Mouse (Mus musculus): ENCODE results near the gene Cadm2. TPM values are rescaled to one million over a fixed set of nuclear protein-coding genes. Genes with fewer than 3 reads are reported as not detected.

Cadm2 gene
- polyA plus RNA-seq, 1 experiment from 2014 or later = 0.25 TPM

DNA sequence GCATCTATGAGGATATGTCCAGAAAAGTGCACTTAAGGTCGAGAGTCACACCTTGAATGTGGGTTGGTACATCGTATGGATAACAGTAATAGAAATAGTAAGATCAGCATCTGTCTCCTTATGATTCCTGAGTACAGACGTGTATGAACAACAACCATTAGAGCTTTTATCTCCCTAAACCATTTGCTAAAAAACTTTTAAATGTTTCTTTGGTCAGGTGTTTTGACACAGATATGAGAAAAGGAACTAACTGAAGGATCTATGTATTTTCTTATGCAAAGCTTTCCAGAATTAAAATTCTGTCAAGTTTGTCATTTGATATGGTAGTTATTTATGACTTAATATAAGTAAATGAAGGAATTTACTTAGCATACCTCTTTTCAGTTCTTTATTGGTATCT is 617.5 kb downstream of the Cadm2 start:
- no peak for ATAC-seq (ENCODE audit: extremely low read depth, insufficient number of reproducible peaks, low FRiP score, low TSS enrichment)
- Histone ChIP-seq H3K9me3 (no peaks in the 10 kb centered on the region), H3K27ac (replicated peaks) (no peak overlapping the region), H3K4me1 (no peaks in the 10 kb centered on the region), H3K36me3 (no peaks in the 10 kb centered on the region), H3K9ac (no peak overlapping the region), H3K27me3 (replicated peaks) (no peaks in the 10 kb centered on the region), H3K4me2 (no peak overlapping the region), H3K4me3 (no peak overlapping the region)
- 75% methylated on average over 3 of the region's 3 CpGs for WGBS

DNA sequence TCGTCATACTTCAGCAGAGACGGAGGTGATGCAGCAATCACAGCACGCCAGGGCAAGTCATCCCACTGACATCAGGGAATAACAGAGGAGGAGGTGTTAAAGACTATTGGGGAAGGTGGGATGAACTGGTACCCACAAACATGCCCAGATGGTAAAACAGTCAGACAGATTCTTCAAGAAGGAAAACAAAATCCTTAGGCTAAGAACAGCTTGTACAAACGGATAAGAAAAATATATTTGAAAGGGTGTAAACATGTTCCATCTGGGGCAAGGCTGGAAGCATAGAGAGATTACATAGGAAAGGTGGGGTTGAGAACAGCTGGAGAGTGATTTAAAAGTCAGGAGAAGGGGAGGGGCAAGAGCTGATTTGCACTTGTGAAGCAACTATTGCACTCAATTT is 619.0 kb downstream of the Cadm2 start:
- H3K4me1 ChIP-seq = no peaks in the 10 kb centered on the region
- no peaks in the 10 kb centered on the region for H3K9me3 ChIP-seq
- H3K4me3 ChIP-seq = no peak overlapping the region
- no peak overlapping the region for H3K9ac ChIP-seq
- no peak for ATAC-seq (ENCODE audit: extremely low read depth, insufficient number of reproducible peaks, low FRiP score, low TSS enrichment)
- H3K27me3 ChIP-seq (replicated peaks) = no peaks in the 10 kb centered on the region
- 51% methylated on average over 4 of the region's 4 CpGs for WGBS
- no peaks in the 10 kb centered on the region for H3K36me3 ChIP-seq
- no peak overlapping the region for H3K27ac ChIP-seq (replicated peaks)
- no peak overlapping the region for H3K4me2 ChIP-seq

DNA sequence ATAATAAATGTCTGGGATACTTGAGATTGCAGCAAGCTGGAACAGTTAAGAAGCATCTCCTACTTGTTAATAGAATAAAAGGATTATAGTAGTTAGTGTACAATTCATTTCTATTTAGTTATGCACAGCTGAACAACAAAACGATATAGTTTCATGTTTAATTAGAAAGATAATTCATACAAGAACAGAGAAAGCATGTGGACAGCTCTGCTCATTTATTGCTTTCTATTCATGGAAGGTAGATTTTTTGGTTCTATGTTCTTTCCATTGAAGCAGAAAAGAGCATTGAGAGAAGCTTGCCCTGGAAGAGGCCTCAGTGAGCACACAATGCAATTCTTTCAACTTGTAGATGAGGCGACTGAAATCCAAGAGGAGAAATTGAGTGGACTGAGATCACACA is 623.2 kb downstream of the Cadm2 start:
- Histone ChIP-seq H3K4me1 (no peaks in the 10 kb centered on the region), H3K4me3 (no peak overlapping the region), H3K9ac (no peak overlapping the region), H3K27ac (replicated peaks) (no peak overlapping the region), H3K27me3 (replicated peaks) (no peaks in the 10 kb centered on the region), H3K4me2 (no peak overlapping the region), H3K9me3 (no peaks in the 10 kb centered on the region), H3K36me3 (no peaks in the 10 kb centered on the region)
- 75% methylated on average over 2 of the region's 2 CpGs for WGBS
- ATAC-seq (ENCODE audit: extremely low read depth, insufficient number of reproducible peaks, low FRiP score, low TSS enrichment) = no peak

DNA sequence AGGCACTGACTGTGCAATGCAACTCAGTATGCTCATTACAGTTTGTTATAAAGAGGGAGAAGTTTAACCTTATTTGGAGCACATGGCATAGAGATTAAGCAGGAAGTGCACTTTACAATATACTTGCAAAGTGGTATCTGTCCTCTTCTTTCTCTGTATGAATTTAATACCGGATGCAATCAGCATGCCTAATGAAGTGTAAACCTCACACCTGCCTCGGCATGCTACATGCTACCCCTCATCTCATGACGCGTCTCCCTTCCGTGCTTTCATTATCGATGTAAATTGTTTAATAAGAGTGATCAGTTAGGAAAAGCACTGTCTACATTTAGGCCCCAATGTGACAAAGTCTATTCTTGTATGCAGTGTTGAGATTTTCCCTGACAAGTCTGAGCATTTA is 633.0 kb downstream of the Cadm2 start:
- no peak for ATAC-seq (ENCODE audit: extremely low read depth, insufficient number of reproducible peaks, low FRiP score, low TSS enrichment)
- 85% methylated on average over 6 of the region's 6 CpGs for WGBS
- H3K27me3 ChIP-seq (replicated peaks) = no peaks in the 10 kb centered on the region
- no peak overlapping the region for H3K9ac ChIP-seq
- H3K4me3 ChIP-seq = no peak overlapping the region
- no peaks in the 10 kb centered on the region for H3K4me1 ChIP-seq
- H3K27ac ChIP-seq (replicated peaks) = no peak overlapping the region
- no peaks in the 10 kb centered on the region for H3K9me3 ChIP-seq
- no peak overlapping the region for H3K4me2 ChIP-seq
- no peaks in the 10 kb centered on the region for H3K36me3 ChIP-seq

DNA sequence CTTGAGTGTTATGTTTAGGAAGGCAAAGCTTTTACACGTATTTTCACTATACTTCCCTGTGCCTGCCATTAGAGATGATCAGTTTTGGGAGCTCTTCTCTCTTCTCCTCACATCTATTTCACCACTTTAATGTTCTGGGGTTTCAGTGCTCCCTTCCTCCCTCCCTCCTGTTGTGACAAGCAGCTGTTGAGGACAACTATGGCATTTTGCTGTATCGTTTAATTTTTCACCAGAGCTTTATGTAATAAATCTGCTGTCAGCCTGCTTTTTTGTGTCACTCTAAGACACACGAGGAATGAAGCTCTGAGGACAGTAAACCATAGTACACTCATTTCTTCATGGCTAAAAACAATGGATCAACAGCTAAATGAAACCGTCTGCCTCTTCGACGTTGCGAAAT is 633.8 kb downstream of the Cadm2 start:
- H3K27me3 ChIP-seq (replicated peaks) = no peaks in the 10 kb centered on the region
- ATAC-seq (ENCODE audit: extremely low read depth, insufficient number of reproducible peaks, low FRiP score, low TSS enrichment) = no peak
- H3K36me3 ChIP-seq = no peaks in the 10 kb centered on the region
- no peak overlapping the region for H3K27ac ChIP-seq (replicated peaks)
- no peaks in the 10 kb centered on the region for H3K9me3 ChIP-seq
- no peaks in the 10 kb centered on the region for H3K4me1 ChIP-seq
- H3K4me3 ChIP-seq = no peak overlapping the region
- no peak overlapping the region for H3K9ac ChIP-seq
- H3K4me2 ChIP-seq = no peak overlapping the region
- WGBS = 67% methylated on average over 7 of the region's 7 CpGs

DNA sequence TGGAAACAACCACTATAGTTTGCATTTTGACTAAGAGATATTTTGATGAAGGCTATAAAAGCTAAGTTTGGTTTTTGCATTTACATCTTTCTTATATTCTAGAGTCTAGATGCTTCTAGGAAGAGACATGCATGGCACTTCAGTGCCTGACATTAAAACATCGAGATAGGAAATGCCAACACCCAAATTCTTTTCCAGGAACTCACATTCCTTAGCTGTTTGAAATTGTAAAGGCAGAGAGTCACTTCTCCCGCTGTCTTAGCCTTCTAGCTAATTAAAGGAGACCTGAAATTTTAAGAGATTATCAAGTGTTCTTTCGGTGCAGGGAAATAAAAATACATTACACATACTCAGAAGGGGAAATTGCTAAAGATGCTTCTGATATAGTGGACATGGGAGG is 649.8 kb downstream of the Cadm2 start:
- peaks cover 6% of the 10 kb centered on the region for H3K4me1 ChIP-seq
- no peaks in the 10 kb centered on the region for H3K9me3 ChIP-seq
- no peak overlapping the region for H3K4me2 ChIP-seq
- no peak overlapping the region for H3K9ac ChIP-seq
- no peaks in the 10 kb centered on the region for H3K36me3 ChIP-seq
- no peaks in the 10 kb centered on the region for H3K27me3 ChIP-seq (replicated peaks)
- ATAC-seq (ENCODE audit: extremely low read depth, insufficient number of reproducible peaks, low FRiP score, low TSS enrichment) = no peak
- no peak overlapping the region for H3K27ac ChIP-seq (replicated peaks)
- H3K4me3 ChIP-seq = no peak overlapping the region
- WGBS = 8% methylated on average over 3 of the region's 3 CpGs

DNA sequence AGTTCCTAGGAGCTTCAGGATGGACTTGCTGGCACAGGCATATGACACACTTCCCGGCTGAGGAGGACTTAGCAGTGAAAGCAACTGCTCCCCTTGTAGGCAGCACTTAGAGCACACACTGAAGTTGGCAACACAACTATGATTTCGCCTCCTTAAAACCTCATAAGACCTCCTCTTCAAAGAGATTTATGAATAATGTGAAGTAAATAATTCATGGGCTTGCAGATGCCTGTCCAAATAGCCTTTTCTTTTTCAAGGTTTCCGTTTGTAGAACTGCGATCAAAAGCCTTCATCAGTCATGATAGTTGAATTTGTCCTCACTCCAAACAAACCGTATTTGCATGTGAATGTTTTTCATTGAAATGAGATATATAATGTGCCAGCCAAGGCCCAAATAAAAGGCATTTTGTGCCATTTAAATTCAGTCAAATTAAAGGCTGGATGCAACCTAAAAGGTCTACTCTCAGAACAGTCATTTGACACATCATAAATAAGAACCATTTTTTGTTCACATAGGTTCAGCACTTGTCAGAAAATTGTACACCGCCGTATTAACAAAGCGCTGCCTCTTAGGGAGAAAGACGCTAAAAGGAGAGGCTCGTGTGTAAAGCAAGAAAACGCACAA is 651.1 kb downstream of the Cadm2 start:
- Histone ChIP-seq H3K9me3 (no peaks in the 10 kb centered on the region), H3K4me2 (no peak overlapping the region), H3K4me1 (peaks cover 6% of the 10 kb centered on the region), H3K36me3 (no peaks in the 10 kb centered on the region), H3K27ac (replicated peaks) (no peak overlapping the region), H3K27me3 (replicated peaks) (no peaks in the 10 kb centered on the region), H3K4me3 (no peak overlapping the region), H3K9ac (no peak overlapping the region)
- no peak for ATAC-seq (ENCODE audit: extremely low read depth, insufficient number of reproducible peaks, low FRiP score, low TSS enrichment)
- WGBS = 83% methylated on average over 11 of the region's 11 CpGs

DNA sequence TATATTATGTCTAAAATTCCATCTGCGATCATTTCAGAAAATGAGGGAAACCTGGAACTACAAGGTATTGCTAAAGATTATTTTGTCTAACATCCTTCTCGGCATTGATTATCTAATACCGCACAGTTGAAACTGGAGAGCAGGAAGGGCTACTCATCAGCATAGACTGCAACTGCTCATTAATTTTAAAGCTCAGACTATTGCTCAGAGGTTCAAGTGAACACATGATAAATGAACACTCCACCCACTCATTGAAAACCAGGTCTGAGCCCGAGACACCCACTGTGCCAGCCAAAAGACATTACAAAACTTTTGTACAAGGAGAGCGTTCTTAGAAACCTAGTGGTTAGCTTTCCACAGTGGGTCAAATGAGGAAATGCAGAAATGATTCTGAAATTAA is 652.4 kb downstream of the Cadm2 start:
- Histone ChIP-seq H3K4me3 (no peak overlapping the region), H3K36me3 (no peaks in the 10 kb centered on the region), H3K9ac (no peak overlapping the region), H3K27me3 (replicated peaks) (no peaks in the 10 kb centered on the region), H3K9me3 (no peaks in the 10 kb centered on the region), H3K4me2 (no peak overlapping the region), H3K4me1 (peaks cover 6% of the 10 kb centered on the region), H3K27ac (replicated peaks) (no peak overlapping the region)
- WGBS = 80% methylated on average over 5 of the region's 5 CpGs
- no peak for ATAC-seq (ENCODE audit: extremely low read depth, insufficient number of reproducible peaks, low FRiP score, low TSS enrichment)

DNA sequence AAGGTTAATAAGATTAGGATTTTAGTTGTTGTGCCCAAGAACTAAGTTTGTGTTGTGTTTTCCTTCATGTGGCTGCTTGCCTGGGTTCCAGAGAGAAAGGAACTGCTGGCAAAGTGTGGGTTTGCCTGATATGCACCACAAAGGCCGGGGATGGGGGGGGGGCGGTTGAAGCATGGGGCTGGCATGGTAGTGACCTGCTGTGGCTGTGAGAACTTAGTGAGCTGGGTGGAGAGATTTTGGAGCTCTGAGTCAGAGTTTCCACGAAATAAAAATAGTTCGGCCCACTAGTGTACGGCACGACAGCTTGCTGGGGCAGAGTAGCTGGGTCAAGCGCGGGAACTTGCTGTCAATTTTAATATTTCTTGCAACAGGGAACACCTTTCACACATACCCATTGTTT is 653.0 kb downstream of the Cadm2 start:
- Histone ChIP-seq H3K4me2 (no peak overlapping the region), H3K4me3 (no peak overlapping the region), H3K27ac (replicated peaks) (no peak overlapping the region), H3K4me1 (peaks cover 6% of the 10 kb centered on the region), H3K9ac (no peak overlapping the region), H3K36me3 (no peaks in the 10 kb centered on the region), H3K9me3 (no peaks in the 10 kb centered on the region), H3K27me3 (replicated peaks) (no peaks in the 10 kb centered on the region)
- 59% methylated on average over 8 of the region's 8 CpGs for WGBS
- ATAC-seq (ENCODE audit: extremely low read depth, insufficient number of reproducible peaks, low FRiP score, low TSS enrichment) = no peak

DNA sequence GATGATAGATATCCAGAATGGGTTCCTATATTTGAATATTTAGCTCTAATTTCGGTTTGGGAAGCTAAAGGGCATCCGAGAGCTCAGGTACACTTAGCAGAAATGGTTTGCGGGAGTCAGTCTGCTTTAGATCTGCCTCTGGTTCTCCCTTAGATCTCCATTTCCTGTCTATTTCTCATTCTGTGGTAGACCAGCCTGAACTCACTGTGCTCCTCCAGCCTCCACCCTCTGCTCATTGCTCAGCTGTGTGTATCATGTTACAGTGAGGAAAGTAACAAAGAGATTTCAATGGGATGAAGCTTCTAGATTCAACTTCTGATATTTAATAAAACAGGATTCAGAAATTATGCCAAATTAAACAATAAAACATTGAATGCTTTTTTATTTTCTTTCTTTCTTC is 661.6 kb downstream of the Cadm2 start:
- Histone ChIP-seq H3K4me1 (no peaks in the 10 kb centered on the region), H3K36me3 (no peaks in the 10 kb centered on the region), H3K27me3 (replicated peaks) (no peaks in the 10 kb centered on the region), H3K9me3 (no peaks in the 10 kb centered on the region), H3K4me2 (no peak overlapping the region), H3K4me3 (no peak overlapping the region), H3K9ac (no peak overlapping the region), H3K27ac (replicated peaks) (no peak overlapping the region)
- no peak for ATAC-seq (ENCODE audit: extremely low read depth, insufficient number of reproducible peaks, low FRiP score, low TSS enrichment)
- 59% methylated on average over 3 of the region's 3 CpGs for WGBS

DNA sequence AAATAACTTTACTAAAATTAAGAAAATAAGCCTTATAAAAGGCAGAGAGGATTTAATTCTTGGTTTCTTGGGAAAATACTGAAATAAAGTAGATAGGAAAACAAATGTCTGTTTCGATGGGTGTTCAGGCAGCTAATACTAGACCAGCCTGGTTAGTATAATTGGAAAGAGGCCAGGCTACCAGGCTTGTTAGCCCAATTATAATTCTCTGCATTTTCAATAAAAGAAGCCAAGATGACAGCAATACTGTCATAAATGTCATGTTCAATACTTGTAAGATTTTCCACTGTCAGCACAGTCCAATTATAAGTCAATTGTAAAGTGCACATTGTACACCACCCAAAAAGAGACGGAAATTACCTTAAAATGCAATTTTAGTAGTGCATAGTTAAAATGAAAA is 664.8 kb downstream of the Cadm2 start:
- H3K9me3 ChIP-seq = no peaks in the 10 kb centered on the region
- H3K27me3 ChIP-seq (replicated peaks) = no peaks in the 10 kb centered on the region
- H3K9ac ChIP-seq = no peak overlapping the region
- no peaks in the 10 kb centered on the region for H3K4me1 ChIP-seq
- no peak overlapping the region for H3K4me3 ChIP-seq
- no peaks in the 10 kb centered on the region for H3K36me3 ChIP-seq
- no peak overlapping the region for H3K4me2 ChIP-seq
- H3K27ac ChIP-seq (replicated peaks) = no peak overlapping the region
- ATAC-seq (ENCODE audit: extremely low read depth, insufficient number of reproducible peaks, low FRiP score, low TSS enrichment) = no peak
- WGBS = 72% methylated on average over 2 of the region's 2 CpGs

DNA sequence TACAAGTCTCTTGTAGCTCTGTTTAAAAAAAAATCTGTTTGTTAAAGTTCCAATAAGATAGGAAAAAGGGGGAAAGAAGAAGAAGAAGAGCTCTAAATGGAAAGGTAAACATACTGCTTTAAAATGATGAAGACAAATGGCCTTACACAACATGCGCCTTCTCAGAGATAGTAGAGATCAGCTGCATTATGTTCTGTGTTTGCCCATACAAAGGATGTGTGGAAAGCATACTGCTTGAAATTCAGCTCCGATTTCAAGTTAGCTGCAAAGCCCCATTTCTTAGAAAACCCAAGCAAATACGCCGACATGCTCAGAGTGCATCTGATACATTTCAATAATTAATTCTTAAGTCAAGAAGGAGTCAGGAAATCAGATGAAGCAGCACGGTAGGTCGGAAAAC is 684.4 kb downstream of the Cadm2 start:
- no peak overlapping the region for H3K4me2 ChIP-seq
- no peaks in the 10 kb centered on the region for H3K36me3 ChIP-seq
- no peaks in the 10 kb centered on the region for H3K9me3 ChIP-seq
- WGBS = 76% methylated on average over 6 of the region's 6 CpGs
- H3K27me3 ChIP-seq (replicated peaks) = no peaks in the 10 kb centered on the region
- ATAC-seq (ENCODE audit: extremely low read depth, insufficient number of reproducible peaks, low FRiP score, low TSS enrichment) = no peak
- H3K27ac ChIP-seq (replicated peaks) = no peak overlapping the region
- peaks cover 6% of the 10 kb centered on the region; the same call in 1 of the 2 replicates for H3K4me1 ChIP-seq
- H3K4me3 ChIP-seq = no peak overlapping the region
- H3K9ac ChIP-seq = no peak overlapping the region
